Mouse (Mus musculus) kidney, adult 2 months (tissue): ENCODE measurements around the gene Atg16l2. TPM values are rescaled to one million over a fixed set of nuclear protein-coding genes. Genes with fewer than 3 reads are reported as not detected.

Experiments
- DNase-seq: peaks from one replicate; pipeline ENCODE4 v3.0.0; 2021
- H3K27ac ChIP-seq: fragments of 200-500 bp; 2 replicates; pipeline ENCODE4 v1.5.1; 2012; ENCODE audit warnings: low read depth, low read length, control low read depth, inconsistent platforms; ENCODE audit not compliant: insufficient read depth
- H3K27me3 ChIP-seq: fragments of 200-500 bp; replicated peaks from 2 replicates; pipeline ENCODE4 v1.6.1; 2012; ENCODE audit warnings: mild to moderate bottlenecking, moderate library complexity, low read length, inconsistent platforms; ENCODE audit not compliant: control insufficient read depth, insufficient read depth
- H3K36me3 ChIP-seq: fragments of 200-500 bp; 2 replicates; pipeline ENCODE4 v1.6.1; 2012; ENCODE audit warnings: mild to moderate bottlenecking, moderate library complexity, low read length, inconsistent platforms; ENCODE audit not compliant: control insufficient read depth, insufficient read depth
- H3K4me1 ChIP-seq: fragments of 200-500 bp; 2 replicates; pipeline ENCODE4 v1.6.1; 2011; ENCODE audit warnings: low read length; ENCODE audit not compliant: control insufficient read depth, insufficient read depth
- H3K4me3 ChIP-seq: fragments of 200-500 bp; 2 replicates; pipeline ENCODE4 v1.5.1; 2011; ENCODE audit warnings: mild to moderate bottlenecking, low read depth, low read length, control low read depth; ENCODE audit not compliant: insufficient read depth
- CTCF ChIP-seq: fragments of 200-500 bp; conservative IDR thresholded peaks from 2 replicates; pipeline ENCODE4 v1.5.1; 2011; ENCODE audit warnings: low read depth, mild to moderate bottlenecking, control low read depth, low read length, moderate library complexity, mixed read lengths; ENCODE audit not compliant: insufficient read depth, insufficient read length
- POLR2A ChIP-seq: fragments of 200-500 bp; IDR thresholded peaks from one replicate; pipeline ENCODE4 v1.6.1; 2011; ENCODE audit warnings: low read depth, low read length, control low read depth
- WGBS: fragments of 180-500 bp; shearing (Covaris S2); methylation state at CpG from one replicate; pipeline ENCODE4 v1.1.7; 2018; 5-methylcytosine and 5-hydroxymethylcytosine counted together
- polyA plus RNA-seq: library from polyadenylated mRNA; depleted of rRNA; stranded (reverse); fragments of >200 nt; gene quantifications from 2 replicates; pipeline ENCODE4 v1.2.3, GENCODE M21; 2012; rRNA removed

Atg16l2 gene
- 12.3 and 19.4 TPM in 2 replicates for polyA plus RNA-seq

DNA sequence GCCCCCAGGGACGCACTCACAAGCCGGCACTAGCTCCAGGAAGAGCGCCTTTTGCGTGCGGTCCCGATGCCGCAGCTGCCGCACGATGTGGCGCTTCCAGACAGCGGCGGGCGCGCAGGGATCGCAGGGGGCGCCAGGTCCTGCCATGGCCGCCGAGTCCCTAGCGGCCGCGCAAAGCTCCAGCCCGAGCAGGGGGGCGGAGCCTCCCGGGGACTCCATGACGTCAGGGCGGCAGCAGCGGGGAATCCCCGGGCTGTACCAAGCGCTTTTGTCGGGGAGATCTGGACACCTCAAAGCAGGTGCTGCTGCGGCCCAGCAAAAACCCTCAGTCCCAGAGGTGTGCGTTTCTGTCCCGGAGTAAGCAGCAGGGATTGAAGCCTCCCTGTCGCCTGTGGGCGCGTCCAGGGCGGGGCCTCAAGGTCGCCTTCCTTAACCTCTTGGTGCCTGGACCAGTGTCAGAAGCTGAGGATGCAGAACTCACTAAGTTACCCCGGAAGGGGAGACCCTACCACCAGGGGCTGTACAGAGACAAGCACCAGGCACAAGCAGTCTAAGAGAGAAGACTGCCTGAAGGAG, at the start of gene Atg16l2:
Atg16l2 (minus strand) TSS at position 371 of the 576 bp plus-strand sequence.
- WGBS = under 1% methylated on average over 39 of the region's 39 CpGs
- Histone ChIP-seq H3K27me3 (no peaks in the 10 kb centered on the region), H3K36me3 (no peaks in the 10 kb centered on the region), H3K4me3 (peak within 1 kb of the TSS; percentile 72), H3K27ac (peak within 1 kb of the TSS; percentile 48), H3K4me1 (peaks cover 1% of the 10 kb centered on the region; the same call in 1 of the 2 replicates)
- TF ChIP-seq POLR2A (no peak), CTCF (peak; percentile 35; the same call in 1 of the 2 replicates)
- peak; percentile 96 for DNase-seq

DNA sequence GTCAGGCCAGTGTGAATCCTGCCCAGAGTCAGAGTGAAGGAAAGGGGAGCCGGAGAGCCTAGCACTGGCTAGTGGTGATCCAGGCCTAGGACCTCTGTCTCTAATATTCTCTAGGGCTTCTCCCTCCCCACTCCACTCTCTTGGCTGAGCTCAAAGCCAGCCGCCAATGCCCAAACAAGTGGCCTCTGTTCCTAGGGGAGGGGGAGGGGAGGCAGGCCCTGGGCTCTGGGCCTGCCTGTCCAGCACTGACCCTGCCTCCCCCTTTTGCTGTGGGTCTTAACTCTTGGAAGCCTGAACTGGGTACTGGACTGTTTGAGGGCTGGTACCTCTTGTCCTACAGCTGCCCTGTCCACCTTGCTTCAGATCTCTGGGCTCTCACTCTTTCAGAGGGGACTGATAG, 47.8 kb upstream of the Atg16l2 start:
- no peak for DNase-seq
- Histone ChIP-seq H3K27me3 (no peaks in the 10 kb centered on the region), H3K36me3 (no peaks in the 10 kb centered on the region), H3K4me1 (peaks cover 8% of the 10 kb centered on the region; the same call in 1 of the 2 replicates), H3K27ac (no peak overlapping the region), H3K4me3 (no peak overlapping the region)
- WGBS = 63% methylated on average over 2 of the region's 2 CpGs
- TF ChIP-seq CTCF = no peak
- no peak for TF ChIP-seq POLR2A

DNA sequence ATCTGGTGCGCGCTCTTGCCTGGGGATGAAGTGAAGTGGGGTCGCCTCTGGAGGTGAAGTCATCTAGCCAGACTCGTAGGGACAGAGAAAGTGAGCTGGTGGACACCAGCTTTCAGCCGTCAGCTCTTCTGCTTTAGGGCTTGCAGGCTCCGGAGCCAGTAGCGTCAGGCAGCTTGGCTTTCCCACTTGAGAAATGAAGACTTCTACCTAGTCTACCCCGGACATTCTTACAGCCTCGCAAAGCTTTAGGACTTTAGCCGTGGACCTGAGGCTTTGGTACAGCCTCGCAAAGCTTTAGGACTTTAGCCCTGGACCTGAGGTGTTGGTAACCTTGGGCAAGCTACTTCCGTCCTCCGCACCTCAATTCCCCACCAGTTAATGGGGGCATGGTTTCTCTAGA, 46.3 kb upstream of the Atg16l2 start:
- H3K36me3 ChIP-seq = no peaks in the 10 kb centered on the region
- H3K4me1 ChIP-seq = peaks cover 3% of the 10 kb centered on the region; the same call in 1 of the 2 replicates
- TF ChIP-seq CTCF (no peak), POLR2A (no peak)
- DNase-seq = peak; percentile 63
- H3K27ac ChIP-seq = peak overlapping the region; percentile 11; the same call in 1 of the 2 replicates
- WGBS = 3% methylated on average over 13 of the region's 13 CpGs
- no peaks in the 10 kb centered on the region for H3K27me3 ChIP-seq
- H3K4me3 ChIP-seq = peak overlapping the region; percentile 70

DNA sequence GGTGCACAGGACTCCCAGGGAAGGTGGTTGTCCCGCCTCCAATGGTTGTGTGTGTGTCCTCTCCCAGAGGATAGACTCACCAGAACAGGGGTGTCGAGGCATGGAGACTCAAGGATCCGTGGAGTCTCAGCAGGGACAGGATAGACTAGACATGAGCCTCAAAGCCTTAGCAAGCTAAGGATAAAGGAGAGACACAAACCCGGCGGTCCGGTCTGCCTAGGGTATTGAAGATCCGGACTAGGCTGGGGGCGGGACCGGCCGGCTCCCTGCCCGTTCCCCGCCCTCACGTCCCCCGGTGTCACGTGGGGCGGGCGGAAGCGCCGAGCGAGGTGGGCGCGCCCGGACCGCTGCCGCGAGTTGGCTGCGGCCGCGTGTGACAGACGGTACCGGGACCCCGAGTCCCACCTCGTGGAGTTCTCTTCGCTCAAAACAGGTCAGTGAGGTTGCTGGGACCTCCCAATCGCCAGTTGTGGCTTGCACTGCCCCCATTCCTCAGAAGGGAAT, 45.8 kb upstream of the Atg16l2 start, which contains the start of gene Arap1:
Arap1 (plus strand) TSS at position 301 of the 504 bp plus-strand sequence.
- H3K4me3 ChIP-seq = peak within 1 kb of the TSS; percentile 70
- H3K4me1 ChIP-seq = peaks cover 3% of the 10 kb centered on the region; the same call in 1 of the 2 replicates
- peak; percentile 75 for DNase-seq
- WGBS = under 1% methylated on average over 35 of the region's 35 CpGs
- H3K27me3 ChIP-seq = no peaks in the 10 kb centered on the region
- no peak for TF ChIP-seq CTCF
- TF ChIP-seq POLR2A = no peak
- no peaks in the 10 kb centered on the region for H3K36me3 ChIP-seq
- peak within 1 kb of the TSS; percentile 11; the same call in 1 of the 2 replicates for H3K27ac ChIP-seq

DNA sequence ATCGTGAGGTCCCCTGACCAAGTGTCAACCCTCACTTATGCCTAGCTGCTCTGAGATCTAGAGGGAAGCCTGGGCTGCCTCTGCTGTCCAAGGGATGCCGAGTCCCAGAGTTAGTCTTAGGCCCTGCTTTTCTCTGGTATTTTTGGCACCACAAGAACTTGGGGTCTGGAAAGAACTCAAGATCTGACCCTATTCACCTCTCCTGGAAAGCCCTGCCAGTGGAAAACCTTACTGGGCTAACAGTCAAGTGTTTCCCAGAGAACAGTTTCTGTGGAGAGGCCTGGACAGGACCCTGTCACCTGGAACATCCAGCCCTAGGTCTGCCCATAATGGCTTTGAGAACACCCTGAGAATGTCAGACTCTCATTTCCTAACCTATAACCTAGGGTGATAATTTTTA, 44.9 kb upstream of the Atg16l2 start:
- DNase-seq = no peak

DNA sequence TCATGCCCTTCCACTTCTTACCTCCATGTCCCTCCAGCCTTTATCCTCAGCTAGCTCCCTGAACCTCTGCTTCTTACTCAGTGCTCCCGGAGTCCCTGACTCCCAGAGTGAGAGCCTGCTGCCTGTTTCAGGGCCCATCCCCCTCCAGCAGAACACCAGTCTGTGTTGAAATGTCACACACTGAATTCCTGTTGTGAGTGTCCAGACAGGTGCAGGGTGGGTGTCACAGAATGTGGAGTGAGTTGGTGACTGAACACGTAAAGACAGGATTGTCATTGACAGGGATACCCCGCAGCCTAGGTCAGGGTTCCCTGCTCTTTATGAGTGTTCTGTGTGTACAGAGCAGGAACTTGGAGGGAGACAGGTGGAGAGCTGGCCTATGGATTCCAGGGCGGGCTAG, 42.8 kb upstream of the Atg16l2 start:
- 66% methylated on average over 4 of the region's 4 CpGs for WGBS
- Histone ChIP-seq H3K36me3 (no peaks in the 10 kb centered on the region), H3K27me3 (no peaks in the 10 kb centered on the region), H3K4me3 (no peak overlapping the region), H3K4me1 (peaks cover 8% of the 10 kb centered on the region; the same call in 1 of the 2 replicates), H3K27ac (no peak overlapping the region)
- DNase-seq = no peak
- TF ChIP-seq CTCF (no peak), POLR2A (no peak)

More for the DNA sequence above, 44.9 kb upstream of the Atg16l2 start:
- no peak for TF ChIP-seq POLR2A
- Histone ChIP-seq H3K4me3 (no peak overlapping the region), H3K36me3 (no peaks in the 10 kb centered on the region), H3K27me3 (no peaks in the 10 kb centered on the region), H3K27ac (no peak overlapping the region), H3K4me1 (peaks cover 3% of the 10 kb centered on the region; the same call in 1 of the 2 replicates)
- 80% methylated on average over 2 of the region's 2 CpGs for WGBS

DNA sequence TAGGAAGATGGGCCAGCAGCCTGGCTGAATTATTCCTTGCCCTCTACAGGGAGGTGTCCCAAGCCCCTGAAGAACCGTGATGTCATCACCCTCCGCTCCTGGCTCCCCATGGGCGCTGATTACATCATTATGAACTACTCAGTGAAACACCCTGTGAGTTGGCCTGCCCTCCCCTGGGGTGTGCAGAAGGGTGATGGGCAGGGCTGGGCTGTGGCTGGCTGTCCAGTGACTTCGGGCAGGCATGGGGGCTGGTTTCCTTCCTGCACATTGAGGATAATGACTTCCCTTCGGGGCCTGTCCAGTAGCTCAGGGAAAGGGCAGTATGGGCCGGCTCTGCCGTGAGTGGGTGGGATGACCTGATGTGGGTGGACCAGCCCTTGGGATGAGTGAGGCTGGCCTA, 41.1 kb upstream of the Atg16l2 start:
- H3K27me3 ChIP-seq = no peaks in the 10 kb centered on the region
- no peaks in the 10 kb centered on the region for H3K36me3 ChIP-seq
- no peak overlapping the region for H3K4me3 ChIP-seq
- no peak overlapping the region for H3K27ac ChIP-seq
- peaks cover 5% of the 10 kb centered on the region; the same call in 1 of the 2 replicates for H3K4me1 ChIP-seq
- WGBS = 61% methylated on average over 7 of the region's 7 CpGs
- no peak for TF ChIP-seq CTCF
- TF ChIP-seq POLR2A = no peak
- no peak for DNase-seq
